Mouse (Mus musculus) heart, postnatal 0 days (tissue): ENCODE measurements around the gene Pappa. TPM values are rescaled to one million over a fixed set of nuclear protein-coding genes. Genes with fewer than 3 reads are reported as not detected.

Experiments used
- ATAC-seq: fragments of 200-750 bp; cut with Nextera tagmentation; 2 replicates; pipeline ENCODE4 v1.8.0; 2017; ENCODE audit warnings: low read depth, moderate number of reproducible peaks, moderate library complexity; ENCODE audit not compliant: insufficient read depth
- DNase-seq: peaks from one replicate; pipeline ENCODE4 v3.0.0-alpha.2; 2016; ENCODE audit warnings: low spot score
- H3K27ac ChIP-seq: fragments of 300-500 bp; sonication (generic); 2 replicates; pipeline ENCODE4 v1.5.1; 2014; ENCODE audit warnings: low read depth, mild to moderate bottlenecking
- H3K27me3 ChIP-seq: fragments of 300-500 bp; sonication (generic); 2 replicates; pipeline ENCODE4 v1.6.1; 2014; ENCODE audit warnings: low read length, mixed read lengths; ENCODE audit not compliant: control insufficient read depth, insufficient read depth
- H3K36me3 ChIP-seq: fragments of 300-500 bp; sonication (generic); replicated peaks from 2 replicates; pipeline ENCODE4 v1.6.1; 2014; ENCODE audit warnings: low read length, mixed read lengths; ENCODE audit not compliant: control insufficient read depth, insufficient read depth
- H3K4me1 ChIP-seq: fragments of 300-500 bp; sonication (generic); 2 replicates; pipeline ENCODE4 v1.6.1; 2014; ENCODE audit warnings: antibody characterized with exemption; ENCODE audit not compliant: control insufficient read depth, insufficient read depth
- H3K4me2 ChIP-seq: fragments of 300-500 bp; sonication (generic); 2 replicates; pipeline ENCODE4 v1.6.1; 2014; ENCODE audit warnings: low read depth, mild to moderate bottlenecking, low read length, moderate library complexity
- H3K4me3 ChIP-seq: fragments of 300-500 bp; sonication (generic); 2 replicates; pipeline ENCODE4 v1.5.1; 2014; ENCODE audit warnings: low read depth, low read length
- H3K9ac ChIP-seq: fragments of 300-500 bp; sonication (generic); replicated peaks from 2 replicates; pipeline ENCODE4 v1.6.1; 2014; ENCODE audit warnings: low read depth, low read length, mixed read lengths
- H3K9me3 ChIP-seq: fragments of 300-500 bp; sonication (generic); replicated peaks from 2 replicates; pipeline ENCODE4 v1.6.1; 2016; ENCODE audit warnings: low read length; ENCODE audit not compliant: control insufficient read depth
- CTCF ChIP-seq: IDR thresholded peaks from 2 replicates; pipeline ENCODE4 v1.5.1; 2016; ENCODE audit warnings: antibody characterized with exemption, control low read depth, low read depth
- EP300 ChIP-seq: IDR thresholded peaks from 2 replicates; pipeline ENCODE4 v1.6.1; 2016; ENCODE audit warnings: antibody characterized with exemption, low read depth
- WGBS: fragments of 180-500 bp; shearing (Covaris S2); extraction: QIAGEN DNeasy Blood & Tissue Kit; methylation state at CpG from one replicate; pipeline ENCODE4 v1.1.7; 2014; 5-methylcytosine and 5-hydroxymethylcytosine counted together
- polyA plus RNA-seq: library from polyadenylated mRNA; unstranded; fragments of >200 nt; fragmentation: Nextera tagmentation; extraction: Ambion mirVana; gene quantifications from 2 replicates; pipeline ENCODE4 v1.2.1, GENCODE M21; 2015
- total RNA-seq: library from RNA; depleted of rRNA; stranded (reverse); fragments of >200 nt; gene quantifications from 2 replicates; pipeline ENCODE4 v1.2.3, GENCODE M21; 2014; ENCODE audit warnings: low replicate concordance; rRNA removed

Pappa gene
- total RNA-seq (1.2 and 1.9 TPM in 2 replicates), polyA plus RNA-seq (0.14 and 0.19 TPM in 2 replicates)

- Histone ChIP-seq H3K9me3 (no peaks in the 10 kb centered on the region), H3K27ac (no peak within 1 kb of the TSS), H3K4me2 (peak within 1 kb of the TSS; percentile 96), H3K4me1 (no peaks in the 10 kb centered on the region), H3K9ac (peak within 1 kb of the TSS; percentile 67), H3K36me3 (no peaks in the 10 kb centered on the region), H3K4me3 (peak within 1 kb of the TSS; percentile 58), H3K27me3 (peaks cover 15% of the 10 kb centered on the region)
- under 1% methylated on average over 15 of the region's 16 CpGs for WGBS
- TF ChIP-seq EP300 (no peak), CTCF (no peak)
- no peak for DNase-seq
- ATAC-seq, result no peak
These were observed at the start of gene Pappa for GRCm38 (mm10) chr4:65123741-65124224. Gene Pappa, plus strand, starts transcription at chr4:65124174.

- DNase-seq (no peak), ATAC-seq (no peak)
- WGBS, result 68% methylated on average over 6 of the region's 6 CpGs
- Histone ChIP-seq H3K9me3 (no peaks in the 10 kb centered on the region), H3K4me3 (no peak overlapping the region), H3K9ac (no peak overlapping the region), H3K36me3 (no peaks in the 10 kb centered on the region), H3K27ac (no peak overlapping the region), H3K4me1 (no peaks in the 10 kb centered on the region), H3K4me2 (no peak overlapping the region), H3K27me3 (no peaks in the 10 kb centered on the region)
- TF ChIP-seq CTCF, result no peak
- TF ChIP-seq EP300, result no peak
These were observed 45.9 kb upstream of the Pappa start for GRCm38 (mm10) chr4:65077906-65078615.

GRCm38 (mm10) chr4:65086864-65087263 is 37.1 kb upstream of the Pappa start:
- Histone ChIP-seq H3K4me3 (no peak overlapping the region), H3K4me1 (no peaks in the 10 kb centered on the region), H3K27me3 (no peaks in the 10 kb centered on the region), H3K4me2 (no peak overlapping the region), H3K9me3 (0 out of 2 replicates have a peak, but pooled peaks cover 3% of the 10 kb centered on the region), H3K9ac (no peak overlapping the region), H3K36me3 (no peaks in the 10 kb centered on the region), H3K27ac (no peak overlapping the region)
- TF ChIP-seq CTCF, result no peak
- no peak for TF ChIP-seq EP300
- DNase-seq (no peak), ATAC-seq (no peak)
- 60% methylated on average over 1 of the region's 1 CpGs for WGBS

- ATAC-seq (no peak), DNase-seq (no peak)
- Histone ChIP-seq H3K4me1 (no peaks in the 10 kb centered on the region), H3K36me3 (no peaks in the 10 kb centered on the region), H3K9ac (no peak overlapping the region), H3K9me3 (0 out of 2 replicates have a peak, but pooled peaks cover 3% of the 10 kb centered on the region), H3K4me2 (no peak overlapping the region), H3K27ac (no peak overlapping the region), H3K4me3 (no peak overlapping the region), H3K27me3 (no peaks in the 10 kb centered on the region)
- 74% methylated on average over 5 of the region's 5 CpGs for WGBS
- TF ChIP-seq EP300 (no peak), CTCF (no peak)
These were observed 36.4 kb upstream of the Pappa start for GRCm38 (mm10) chr4:65087592-65087991.

GRCm38 (mm10) chr4:65092191-65092590 is 31.8 kb upstream of the Pappa start:
- no peaks in the 10 kb centered on the region for H3K4me1 ChIP-seq
- ATAC-seq, result no peak
- no peaks in the 10 kb centered on the region for H3K36me3 ChIP-seq
- H3K27ac ChIP-seq, result no peak overlapping the region
- no peak overlapping the region for H3K4me2 ChIP-seq
- no peaks in the 10 kb centered on the region for H3K9me3 ChIP-seq
- H3K9ac ChIP-seq, result no peak overlapping the region
- TF ChIP-seq CTCF (peak; percentile 22; the same call in 1 of the 2 replicates), EP300 (no peak)
- H3K27me3 ChIP-seq, result no peaks in the 10 kb centered on the region
- H3K4me3 ChIP-seq, result no peak overlapping the region
- no peak for DNase-seq
- 5% methylated on average over 1 of the region's 1 CpGs for WGBS
